Mouse (Mus musculus) thymus, adult 2 months (tissue): Measurements from ENCODE around the gene Gm10203.
"Not testable (repeated sequence)": the region's sequence is repeated elsewhere in the genome, so short reads cannot be mapped to it uniquely, and the experiment has no call there.

Source experiments
- CTCF ChIP-seq: fragments of 200-500 bp; IDR thresholded peaks from 2 replicates; pipeline ENCODE4 v1.5.1; 2012; ENCODE audit warnings: mild to moderate bottlenecking, control low read depth, low read length, moderate library complexity, borderline replicate concordance; ENCODE audit not compliant: control insufficient read depth, poor library complexity, insufficient read depth; ENCODE audit errors: extremely low read depth
- POLR2A ChIP-seq: fragments of 200-500 bp; IDR thresholded peaks from 2 replicates; pipeline ENCODE4 v1.6.1; 2012; ENCODE audit warnings: mild to moderate bottlenecking, low read length, control low read depth, moderate library complexity; ENCODE audit not compliant: control insufficient read depth, poor library complexity, insufficient read depth; ENCODE audit errors: extremely low read depth

DNA sequence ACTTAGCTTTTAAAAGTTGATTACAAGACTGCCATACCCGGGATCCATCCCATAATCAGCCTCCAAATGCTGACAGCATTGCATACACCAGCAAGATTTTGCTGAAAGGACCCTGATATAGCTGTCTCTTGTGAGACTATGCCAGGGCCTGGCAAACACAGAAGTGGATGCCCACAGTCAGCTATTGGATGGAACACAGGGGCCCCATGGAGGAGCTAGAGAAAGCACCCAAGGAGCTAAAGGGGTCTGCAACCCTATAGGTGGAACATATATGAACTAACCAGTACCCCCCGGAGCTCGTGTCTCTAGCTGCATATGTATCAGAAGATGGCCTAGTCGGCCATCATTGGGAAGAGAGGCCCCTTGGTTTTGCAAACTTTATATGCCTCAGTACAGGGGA, 40.0 kb downstream of the Gm10203 start:
- TF ChIP-seq CTCF, POLR2A: not testable (repeated sequence)
